Mouse (Mus musculus) frontal cortex, adult 2 months (tissue): Measurements from ENCODE around the gene Il22ra2. TPM values are rescaled to one million over a fixed set of nuclear protein-coding genes. Genes with fewer than 3 reads are reported as not detected.

ENCODE experiments used
- DNase-seq, 2 experiments: peaks; one replicate each; pipeline ENCODE4 v3.0.0; 2022; ENCODE audit warnings: low spot score in 1 of 2; ENCODE audit errors: extremely low spot score in 1 of 2
- polyA plus RNA-seq: library from polyadenylated mRNA; depleted of rRNA; stranded (reverse); fragments of >200 nt; gene quantifications from 2 replicates; pipeline ENCODE4 v1.2.3, GENCODE M21; 2012; rRNA removed

Gene Il22ra2
- polyA plus RNA-seq = not detected in 2 replicates

DNA sequence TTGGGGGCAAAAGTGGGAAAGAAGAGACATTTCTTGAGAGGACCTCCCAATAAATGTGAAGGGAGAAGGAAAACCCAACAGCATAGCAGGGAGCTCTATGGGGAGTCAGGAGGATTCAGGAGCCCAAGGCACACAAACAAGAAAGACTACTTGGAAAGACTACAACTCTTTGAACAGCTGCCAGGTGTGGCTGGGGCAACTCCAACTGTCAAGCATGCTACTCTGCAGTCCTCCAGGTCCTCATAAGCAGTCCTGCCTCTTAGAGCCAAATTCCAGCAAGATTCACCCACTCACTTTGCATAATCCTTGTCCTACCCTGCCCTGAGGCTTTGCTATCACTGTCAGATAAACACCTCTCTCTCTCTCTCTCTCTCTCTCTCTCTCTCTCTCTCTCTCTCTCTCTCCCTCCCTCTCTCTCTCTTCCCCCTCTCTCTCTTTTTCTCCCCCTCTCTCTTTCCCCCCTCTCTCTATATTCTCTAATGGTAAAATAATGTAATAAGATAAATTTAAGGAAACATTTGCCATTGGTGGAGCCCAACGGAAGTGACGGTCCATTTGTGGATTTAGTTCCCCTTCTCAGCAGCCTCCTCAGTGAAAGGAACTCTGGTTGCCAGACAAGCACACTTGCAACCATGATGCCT is at the start of gene Il22ra2:
Gene Il22ra2 (plus strand): TSS at position 591 of the 641 bp plus-strand sequence.
- no peak for DNase-seq

- no peak for DNase-seq
Measured at GRCm38 (mm10) chr10:19577571-19577970, 44.2 kb upstream of the Il22ra2 start.

GRCm38 (mm10) chr10:19578001-19578400 is 43.8 kb upstream of the Il22ra2 start:
- no peak for DNase-seq

DNA sequence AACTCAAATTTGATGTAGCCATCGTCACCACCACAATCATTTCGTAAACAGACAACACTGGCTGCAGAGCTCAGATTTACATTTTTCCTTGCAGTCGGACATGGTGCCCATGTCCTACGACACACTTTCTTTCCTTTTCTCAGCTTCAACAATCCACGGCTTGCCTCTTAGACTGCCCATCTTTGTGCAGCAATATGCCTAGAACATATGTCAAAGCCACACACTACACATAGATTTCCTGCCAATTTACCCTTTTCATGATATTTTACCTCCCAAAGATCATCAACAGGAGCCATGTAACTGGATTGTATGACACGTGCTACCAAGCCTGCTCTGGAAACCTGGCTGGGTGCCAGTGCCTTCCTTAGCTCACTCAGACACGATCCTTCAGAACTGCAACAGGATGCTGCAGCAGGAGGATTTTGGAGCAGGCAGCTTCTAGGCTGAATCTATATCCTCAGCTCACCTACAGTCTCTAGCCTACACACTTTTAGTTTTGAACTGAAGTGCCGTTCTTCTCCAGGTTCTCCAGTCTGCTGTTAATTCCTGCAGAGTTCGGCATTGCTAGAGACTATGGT is 43.3 kb upstream of the Il22ra2 start:
- peak in 1 of 2 experiments; percentile 53 for DNase-seq

DNA sequence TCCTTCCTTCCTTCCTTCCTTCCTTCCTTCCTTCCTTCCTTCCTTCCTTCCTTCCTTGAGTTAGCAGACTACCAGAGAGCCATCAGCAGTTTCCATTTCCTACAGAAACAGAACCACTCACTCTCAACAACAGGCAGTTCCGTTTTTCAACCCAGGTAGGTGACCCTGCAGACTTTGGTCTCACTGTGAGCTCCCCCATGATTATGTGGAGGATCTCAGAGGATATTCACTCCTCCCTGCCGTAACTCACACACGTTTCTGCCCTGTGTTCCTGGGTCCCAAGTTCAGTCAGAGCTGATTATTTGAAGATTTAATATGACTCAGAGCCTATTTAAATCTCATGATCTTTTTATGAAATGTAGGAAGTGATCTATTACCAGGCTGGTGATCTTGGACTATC is 41.1 kb upstream of the Il22ra2 start:
- no peak for DNase-seq

DNA sequence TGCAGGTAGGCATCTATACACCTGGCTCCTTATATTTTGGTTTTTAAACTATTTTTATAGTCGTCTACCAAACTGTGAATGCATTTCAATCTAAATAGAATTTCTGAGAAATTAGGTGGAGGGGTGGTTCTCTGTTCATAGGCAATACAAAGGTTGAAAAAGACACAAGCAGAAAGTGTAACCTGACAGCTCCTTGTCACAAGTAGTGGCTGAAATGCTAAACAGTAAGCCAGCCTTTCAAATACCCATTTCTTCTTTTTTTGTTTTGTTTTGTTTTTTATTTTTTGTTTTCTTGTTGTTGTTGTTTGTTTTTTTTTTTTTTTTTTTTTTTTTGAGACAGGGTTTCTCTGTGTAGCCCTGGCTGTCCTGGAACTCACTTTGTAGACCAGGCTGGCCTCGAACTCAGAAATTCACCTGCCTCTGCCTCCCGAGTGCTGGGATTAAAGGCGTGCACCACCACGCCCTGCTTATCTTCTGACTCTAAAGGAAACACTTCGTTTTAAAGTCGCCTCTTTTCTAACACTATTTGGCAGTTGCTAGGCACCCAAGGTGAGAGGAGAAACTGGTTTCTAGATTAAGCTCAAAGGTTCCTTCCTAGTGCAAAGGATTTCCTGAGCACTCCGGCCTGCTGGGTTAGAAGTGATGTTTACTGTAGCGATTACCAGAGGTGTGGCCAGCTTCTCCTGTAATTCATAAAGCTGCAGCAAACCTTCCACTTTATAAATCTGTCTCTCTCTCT is 39.8 kb upstream of the Il22ra2 start:
- DNase-seq = no peak

- DNase-seq = no peak
Measured at GRCm38 (mm10) chr10:19582806-19583430, 38.9 kb upstream of the Il22ra2 start.

GRCm38 (mm10) chr10:19584064-19584463 is 37.7 kb upstream of the Il22ra2 start:
- no peak for DNase-seq

DNA sequence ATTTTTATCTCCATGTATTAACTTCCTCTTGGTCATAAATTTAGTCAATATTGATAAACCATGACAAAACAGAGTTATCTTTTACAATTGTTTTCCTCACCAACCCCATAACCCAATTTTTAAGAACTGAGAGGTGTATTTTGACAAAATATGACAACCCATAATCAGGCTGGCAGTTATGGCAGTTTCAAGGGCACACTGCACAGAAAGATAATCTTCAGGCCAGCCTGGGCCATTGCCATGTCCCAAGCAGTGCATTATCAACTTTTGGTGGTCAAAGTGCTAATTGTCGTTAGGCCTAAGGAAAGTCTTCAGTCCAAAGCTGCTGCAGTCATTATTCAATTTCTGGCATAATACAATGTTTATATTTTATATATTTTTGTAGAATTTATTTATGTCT is 37.0 kb upstream of the Il22ra2 start:
- DNase-seq = no peak

GRCm38 (mm10) chr10:19585860-19586259 is 35.9 kb upstream of the Il22ra2 start:
- no peak for DNase-seq

DNA sequence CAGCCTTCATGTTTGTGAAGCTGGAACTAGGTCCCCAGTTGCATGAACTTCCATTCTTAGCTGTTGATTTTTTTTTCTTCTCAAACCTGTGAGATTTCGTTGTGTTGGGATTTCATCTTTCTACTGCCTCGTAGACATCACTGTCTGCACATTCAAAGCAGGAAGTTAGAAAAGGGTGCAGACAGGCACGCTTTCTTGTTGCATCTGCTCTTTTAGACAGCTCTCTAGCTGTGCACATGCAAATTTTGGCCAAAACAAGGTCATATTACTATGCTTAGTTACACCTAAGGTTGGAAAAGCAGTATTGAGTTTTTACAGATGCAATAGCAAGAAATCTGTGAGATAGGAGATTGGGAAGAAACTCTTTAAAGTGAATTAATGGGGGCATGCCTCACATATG is 34.5 kb upstream of the Il22ra2 start:
- DNase-seq = no peak

GRCm38 (mm10) chr10:19589626-19590025 is 32.2 kb upstream of the Il22ra2 start:
- DNase-seq = no peak

DNA sequence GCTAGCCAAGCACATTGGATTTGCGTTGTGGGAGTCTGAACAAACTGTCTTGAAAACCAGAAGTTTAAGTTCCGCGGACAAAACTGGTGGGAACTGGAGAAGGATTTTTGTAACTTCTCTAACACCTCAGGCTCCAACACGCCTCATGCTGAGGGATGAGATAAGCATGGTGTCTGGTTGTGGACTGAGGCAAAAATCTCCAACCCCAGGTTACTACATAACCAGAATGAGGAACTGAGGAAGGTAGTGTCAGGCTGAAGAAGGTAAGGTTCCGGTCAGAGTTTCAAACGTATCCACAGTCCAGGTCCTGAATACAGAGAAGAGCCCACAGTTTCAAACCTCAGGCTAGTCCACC is 30.5 kb upstream of the Il22ra2 start:
- no peak for DNase-seq

- peak; percentile 94 to 96 for DNase-seq
Measured at GRCm38 (mm10) chr10:19591641-19592441, 30.0 kb upstream of the Il22ra2 start, which contains the start of gene Ifngr1. TSS of gene Ifngr1 (plus strand) at chr10:19591949.

- no peak for DNase-seq
Measured at GRCm38 (mm10) chr10:19592556-19592955, 29.2 kb upstream of the Il22ra2 start.

DNA sequence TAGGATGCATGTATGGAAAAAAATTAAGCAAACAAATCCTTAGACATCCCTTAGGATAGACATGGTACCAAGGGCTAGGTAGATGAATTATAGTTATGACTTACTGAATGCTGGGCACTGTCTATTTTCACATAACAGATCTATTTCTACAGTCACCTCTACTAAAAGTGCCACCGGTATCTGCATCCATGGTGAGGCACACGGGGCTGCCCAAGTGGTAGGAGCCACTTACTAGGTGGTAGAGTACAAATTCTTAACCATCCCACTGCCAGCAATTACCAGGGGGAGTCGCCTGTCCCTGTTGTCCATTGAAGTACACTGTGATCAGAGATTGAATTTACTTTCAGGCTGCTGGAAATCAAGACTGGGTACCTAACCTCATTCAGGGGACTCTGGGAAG is 28.5 kb upstream of the Il22ra2 start:
- no peak for DNase-seq

DNA sequence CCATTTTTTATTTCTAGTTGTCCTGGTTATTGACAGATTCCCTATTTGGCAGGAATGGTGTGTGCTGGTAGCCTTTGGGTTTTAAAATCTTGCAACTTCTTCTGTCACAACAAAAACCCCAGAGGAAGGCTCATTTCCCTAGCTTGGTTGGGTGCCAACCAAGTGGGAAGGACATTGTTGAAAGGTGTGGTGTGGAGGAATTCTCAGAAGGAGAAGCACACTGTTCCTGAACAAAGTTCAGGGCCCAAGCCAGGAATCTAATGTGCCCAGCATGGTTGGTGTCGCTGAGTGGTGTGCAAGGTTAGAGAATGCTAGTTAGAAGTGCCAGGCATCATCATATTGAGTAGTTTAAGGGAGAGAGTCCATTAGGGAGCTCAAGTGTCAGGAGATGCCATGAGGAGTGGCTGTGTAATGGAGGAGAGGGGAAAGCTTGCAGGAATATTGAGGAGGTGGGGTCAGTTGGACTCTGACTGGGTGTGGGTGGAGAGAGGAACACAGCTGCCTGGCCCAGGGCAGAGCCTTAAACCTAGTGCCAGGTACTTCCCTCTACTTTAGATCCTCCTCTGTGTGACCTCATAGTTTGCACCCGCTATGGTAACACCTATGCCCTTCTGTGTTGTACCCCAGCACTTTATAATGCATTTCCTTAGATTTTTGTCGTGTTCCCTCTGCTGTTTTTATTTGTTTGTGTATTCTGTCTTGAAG is 27.4 kb upstream of the Il22ra2 start:
- no peak for DNase-seq

- DNase-seq = no peak
Measured at GRCm38 (mm10) chr10:19596866-19597265, 24.9 kb upstream of the Il22ra2 start.

DNA sequence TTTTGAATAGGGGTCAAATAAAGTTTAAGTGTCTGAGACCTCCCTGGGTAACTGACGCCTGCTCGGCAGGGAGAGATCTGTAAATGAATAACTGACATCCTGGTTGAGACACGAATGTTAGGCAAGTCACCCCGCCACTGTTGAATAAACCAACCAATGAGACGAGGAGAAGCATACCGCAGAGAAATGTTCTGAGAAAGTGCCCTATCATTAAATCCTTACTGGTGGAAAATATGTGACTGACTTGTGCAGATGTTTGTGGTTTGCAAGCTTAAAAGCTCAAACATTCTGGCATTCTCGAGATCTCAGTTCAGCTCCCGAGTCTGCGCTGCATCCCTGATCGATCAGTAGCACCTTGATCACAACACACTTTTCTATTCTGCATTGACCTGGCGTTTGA is 23.7 kb upstream of the Il22ra2 start:
- no peak for DNase-seq
